Mouse (Mus musculus) heart, adult 18-20 months (tissue): ENCODE results near the gene Mex3d. TPM values are rescaled to one million over a fixed set of nuclear protein-coding genes. Genes with fewer than 3 reads are reported as not detected.

Source experiments
- DNase-seq, 2 experiments: peaks; one replicate each; pipeline ENCODE4 v3.0.0; 2021 to 2022; ENCODE audit warnings: mixed read lengths in 1 of 2
- long read RNA-seq, 2 experiments: library from polyadenylated mRNA; stranded (forward); transcript quantifications; one replicate each; pipeline ENCODE4 v2.0.0; 2021
- total RNA-seq, 2 experiments: library from RNA; stranded (reverse); gene quantifications; 2 replicates each; pipeline ENCODE4 v1.2.3; 2021

Gene Mex3d
- total RNA-seq, result 1 to 10 TPM; 6.4 to 7.8 TPM
- long read RNA-seq, experiment 1, partial matches to known transcripts, result 0 of 2 reads
- long read RNA-seq, experiment 1, other reads (novel, unspliced or antisense), result 2 of 2 reads
- long read RNA-seq, experiment 2, partial matches to known transcripts, result 0 of 2 reads
- long read RNA-seq, experiment 2, other reads (novel, unspliced or antisense), result 1 of 2 reads

DNA sequence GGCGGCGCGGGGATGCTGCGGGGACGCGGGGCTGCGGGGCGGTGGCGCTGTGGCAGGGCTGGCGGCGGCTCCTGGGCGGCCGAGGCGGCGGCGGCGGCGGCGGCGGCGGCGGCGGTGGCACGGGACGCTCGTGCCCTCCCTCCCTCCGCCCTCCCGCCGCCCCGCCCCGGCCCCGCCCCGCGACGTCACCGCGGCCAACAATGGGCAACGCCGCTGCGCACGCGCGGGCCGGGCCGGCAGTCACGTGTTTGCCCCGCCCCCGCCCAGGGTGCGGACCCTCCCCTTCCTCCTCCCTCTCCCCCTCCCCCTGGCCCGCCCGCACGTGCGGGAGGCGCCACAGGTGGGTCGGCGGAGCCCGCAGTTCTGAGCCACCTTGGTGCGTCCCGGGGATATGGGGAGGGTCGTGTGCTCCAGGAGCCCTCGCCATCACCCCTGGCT is at the start of gene Mex3d:
Gene Mex3d, minus strand, starts transcription at position 138 of the 438 bp plus-strand sequence.
- DNase-seq, result peak; percentile 89 to 90

DNA sequence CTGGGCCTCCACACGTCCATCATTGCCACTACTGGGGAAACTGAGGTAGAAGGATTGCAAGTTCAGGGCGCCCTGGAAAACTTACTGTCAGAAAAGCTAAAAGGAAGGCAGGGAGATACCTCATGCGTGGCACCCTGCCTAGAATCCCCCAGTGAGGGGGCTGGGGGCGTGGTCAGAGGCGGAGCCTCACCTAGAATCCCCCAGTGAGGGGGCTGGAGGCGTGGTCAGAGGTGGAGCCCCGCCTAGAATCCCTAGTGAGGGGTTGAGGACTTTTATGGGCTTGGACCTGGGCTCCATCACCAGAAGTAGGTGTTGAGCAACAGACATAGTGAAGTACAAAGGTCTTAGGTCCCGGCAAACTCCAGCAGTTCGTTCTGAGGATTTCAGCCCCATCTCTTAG is 48.8 kb upstream of the Mex3d start:
- no peak for DNase-seq

DNA sequence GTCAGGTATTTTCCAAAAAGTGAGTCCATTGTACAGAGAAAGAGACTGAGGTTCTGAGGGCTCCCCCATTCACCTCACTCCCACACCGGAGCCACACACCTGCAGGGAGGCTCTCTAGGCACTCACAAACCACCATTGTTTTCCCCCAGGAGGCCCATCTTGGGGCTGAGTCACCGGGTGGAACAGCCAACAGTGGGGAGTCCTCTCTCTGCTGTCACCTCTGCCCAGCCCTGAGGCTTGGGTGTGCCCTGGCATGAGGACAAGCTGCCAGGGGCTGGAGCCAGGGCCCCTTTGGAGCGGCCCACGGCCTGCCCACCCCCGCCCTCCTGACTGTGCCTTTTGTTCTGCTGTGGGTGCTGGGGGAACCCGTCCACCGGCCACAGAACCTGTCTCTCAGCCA is 48.3 kb upstream of the Mex3d start:
- DNase-seq, result no peak

DNA sequence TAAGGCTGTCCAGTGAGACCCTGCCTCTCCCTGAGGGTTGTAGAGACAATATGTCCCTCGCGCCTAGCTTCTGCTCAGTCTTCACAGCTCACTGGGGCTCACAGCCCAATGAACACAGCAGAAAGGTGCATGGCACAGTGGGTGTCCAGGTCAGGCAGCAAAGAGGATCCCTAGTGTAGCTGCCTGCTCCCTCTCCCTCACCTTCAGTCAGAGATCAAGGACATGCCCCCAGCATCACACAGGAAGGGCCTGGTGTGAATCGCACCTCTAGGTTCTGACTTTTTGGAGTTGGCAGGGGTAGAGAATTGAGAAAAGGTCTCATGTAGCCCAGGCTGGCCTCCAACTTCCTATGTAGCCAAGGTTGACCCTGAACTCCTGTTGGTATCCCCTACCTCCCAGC is 47.4 kb upstream of the Mex3d start:
- no peak for DNase-seq

DNA sequence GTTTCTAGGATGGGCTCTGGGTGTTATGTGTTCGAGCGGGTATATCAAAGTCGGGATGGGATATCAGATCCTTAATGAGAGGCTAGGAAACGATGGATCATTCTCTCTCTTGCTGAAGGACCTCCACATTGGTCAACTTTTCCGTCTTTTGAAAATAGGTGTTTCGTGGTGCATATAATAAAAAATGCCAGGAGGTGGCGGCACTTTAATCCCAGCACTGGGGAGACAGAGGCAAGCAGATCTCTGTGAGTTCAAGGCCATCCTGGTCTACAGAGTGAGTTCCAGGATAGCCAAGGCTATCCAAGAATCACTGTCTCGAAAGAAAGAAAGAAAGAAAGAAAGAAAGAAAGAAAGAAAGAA is 46.8 kb upstream of the Mex3d start:
- no peak for DNase-seq

DNA sequence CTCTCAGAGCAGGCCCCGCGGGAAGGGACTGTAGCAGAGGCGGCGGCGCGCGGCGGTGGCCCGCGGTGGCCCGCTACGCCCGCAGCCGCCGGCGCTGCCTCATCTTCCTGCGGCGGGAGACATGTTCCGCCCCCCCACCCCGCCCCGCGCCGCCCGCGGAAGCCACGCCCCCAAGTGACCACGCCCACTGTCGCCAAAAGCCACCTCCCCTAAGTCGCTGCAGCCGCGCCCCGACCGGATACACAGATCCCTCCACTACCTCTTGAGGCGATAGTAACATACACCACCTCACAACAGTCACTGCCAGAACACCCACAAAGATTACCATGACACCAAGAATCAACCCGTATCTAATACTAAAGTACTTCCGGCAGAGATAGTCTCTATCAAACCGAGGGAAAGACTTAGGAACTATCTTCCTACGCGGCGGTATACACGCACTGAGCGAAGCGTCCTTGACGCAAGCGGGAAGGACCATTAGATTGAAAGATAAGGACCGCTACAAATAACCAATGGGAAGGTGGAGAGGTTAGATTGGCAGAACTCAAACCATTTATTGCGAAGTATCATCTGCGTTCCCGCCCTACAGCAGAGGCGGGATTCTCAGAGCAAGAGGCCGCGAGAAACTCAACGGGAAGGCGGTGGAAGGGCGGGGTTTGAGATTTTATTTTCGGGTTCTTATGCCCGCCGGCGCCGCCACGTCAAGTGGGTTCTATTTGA is 46.2 kb upstream of the Mex3d start, which contains the start of gene Tcf3:
Gene Tcf3, minus strand, starts transcription at position 135 of the 720 bp plus-strand sequence.
- DNase-seq, result peak; percentile 96 to 98

DNA sequence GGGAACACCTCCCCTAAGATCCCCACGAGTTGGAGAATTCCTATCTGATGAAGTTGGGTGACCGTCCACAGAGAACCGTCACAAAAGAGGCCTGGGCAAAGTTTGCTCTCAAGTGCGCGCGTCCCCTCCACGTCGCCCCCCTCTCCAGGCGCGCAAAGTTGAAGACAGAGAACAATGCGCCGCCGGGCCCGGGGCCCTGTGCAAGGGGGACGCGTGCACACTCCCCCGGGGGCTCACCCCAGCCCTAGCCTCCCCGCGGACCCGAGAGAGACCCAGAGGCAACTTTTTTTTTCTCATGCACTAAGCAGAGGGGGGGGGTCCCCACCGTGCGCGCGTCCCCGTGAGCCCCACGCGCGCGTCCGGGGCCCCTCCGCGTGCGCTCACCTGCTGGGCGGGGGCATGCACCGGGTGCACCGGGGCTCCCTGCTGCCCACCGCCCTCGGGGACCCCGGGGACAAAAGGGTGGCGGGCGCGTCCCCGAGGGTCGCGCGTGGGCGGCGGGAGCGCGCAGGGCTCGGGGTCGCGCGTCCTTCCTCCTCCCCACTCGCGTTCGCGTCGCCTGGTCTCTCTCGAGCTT is 45.6 kb upstream of the Mex3d start:
- DNase-seq, result peak in 1 of 2 experiments; percentile 46

DNA sequence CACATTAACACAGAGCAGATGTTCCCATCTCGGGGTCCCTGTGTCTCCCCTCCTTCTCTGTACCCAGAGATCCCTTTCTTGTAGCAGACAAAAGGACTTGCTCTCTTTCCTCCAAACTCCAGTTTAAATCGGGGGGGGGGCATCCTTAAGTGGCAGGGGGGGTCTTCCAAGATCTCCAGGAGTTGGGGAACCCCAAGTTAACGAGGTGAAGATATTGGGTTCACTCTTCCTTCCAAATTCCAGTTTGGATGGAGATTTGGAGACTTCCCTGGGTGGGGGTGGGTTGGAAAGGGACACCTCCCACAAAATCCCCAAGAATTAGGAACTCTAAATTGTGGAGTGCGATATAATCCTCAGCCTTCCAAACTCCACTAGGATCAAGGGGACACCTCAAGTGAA is 44.9 kb upstream of the Mex3d start:
- DNase-seq, result no peak

DNA sequence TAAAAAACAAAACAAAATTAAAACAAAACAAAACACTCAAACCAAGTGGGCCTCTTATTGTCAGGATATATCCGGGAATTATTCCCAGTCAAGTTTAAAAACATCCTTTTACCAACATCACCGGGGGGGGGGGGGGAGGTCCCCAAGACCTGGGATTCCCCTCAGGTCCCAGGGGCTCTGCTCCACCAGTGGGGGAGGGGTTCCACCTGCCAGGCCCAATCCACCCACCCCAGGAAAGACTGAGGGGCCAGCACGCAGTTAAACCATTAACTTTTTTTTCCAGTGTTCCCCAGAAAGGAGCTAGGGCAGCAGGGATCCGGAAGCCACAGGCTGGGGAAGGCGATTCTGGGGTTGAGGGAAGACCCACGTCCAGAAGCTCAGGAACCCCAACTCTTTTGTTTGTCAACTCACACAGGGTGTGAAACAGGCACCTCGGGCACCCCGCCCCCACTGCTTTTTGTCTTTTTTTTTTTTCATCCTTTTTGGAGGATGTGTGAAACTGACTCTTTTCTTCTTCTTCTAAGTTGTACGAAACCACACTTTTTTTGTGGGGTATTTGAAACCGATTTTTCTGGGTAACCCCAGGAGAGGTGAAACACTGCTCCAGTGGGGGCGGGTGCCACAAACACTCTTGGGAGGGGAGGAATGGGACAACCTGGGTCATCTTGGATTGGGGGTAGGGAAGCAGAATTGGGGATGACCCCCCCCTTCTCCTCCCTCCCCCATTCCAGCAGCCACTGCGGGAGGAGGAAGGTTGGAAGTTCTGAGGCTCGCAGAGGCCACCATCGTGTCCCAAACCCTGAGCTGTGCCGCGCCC is 44.3 kb upstream of the Mex3d start:
- DNase-seq, result peak in 1 of 2 experiments; percentile 35

DNA sequence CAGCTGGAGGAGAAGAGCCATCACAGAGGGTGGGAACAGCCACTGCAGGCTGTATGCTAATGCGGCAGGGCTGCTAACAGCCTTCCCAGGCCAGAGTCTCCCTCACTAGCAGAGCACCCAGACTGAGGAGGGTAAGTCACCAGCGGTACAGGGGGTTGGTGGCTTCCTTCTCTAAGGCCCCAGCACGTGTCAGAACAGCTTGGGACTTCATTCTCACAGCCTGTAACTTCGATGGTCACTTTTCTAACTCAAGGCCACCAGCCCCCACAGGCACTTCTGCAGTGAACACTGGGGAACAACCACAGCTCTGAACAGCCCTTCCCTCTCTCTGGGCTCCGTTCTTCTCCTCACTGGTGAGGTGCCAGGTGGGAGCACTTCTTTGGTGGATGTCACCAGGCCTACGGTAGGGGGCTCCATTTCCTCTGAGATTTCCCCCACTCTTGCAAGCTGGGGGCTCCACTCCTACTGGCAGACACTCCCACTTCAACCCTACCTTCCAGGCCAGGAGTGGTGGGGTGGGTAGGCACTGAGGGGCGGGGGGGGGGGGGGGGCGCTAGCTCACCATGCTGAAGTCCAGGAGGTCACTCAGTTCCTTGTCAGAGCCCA is 43.0 kb upstream of the Mex3d start:
- DNase-seq, result no peak

DNA sequence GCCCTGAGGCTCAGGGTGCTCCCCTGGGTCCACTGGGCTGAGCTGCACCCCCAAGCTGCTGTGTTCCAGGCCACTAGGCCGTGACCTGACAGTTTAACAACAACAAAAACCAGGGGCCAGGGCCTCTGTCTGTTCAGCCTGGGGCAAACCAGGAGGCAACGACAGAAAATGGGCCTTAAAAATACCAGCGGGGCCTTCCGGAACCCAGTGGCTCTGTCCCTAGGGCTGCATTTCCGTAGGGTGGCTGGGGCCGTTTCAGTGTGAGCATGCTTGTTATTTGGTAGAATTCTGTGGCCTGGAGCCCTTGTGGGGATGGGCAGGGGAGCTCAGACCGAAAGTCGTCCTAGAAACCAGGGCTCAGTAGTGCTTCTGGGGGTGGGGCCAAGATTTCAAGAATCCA is 42.3 kb upstream of the Mex3d start:
- no peak for DNase-seq

DNA sequence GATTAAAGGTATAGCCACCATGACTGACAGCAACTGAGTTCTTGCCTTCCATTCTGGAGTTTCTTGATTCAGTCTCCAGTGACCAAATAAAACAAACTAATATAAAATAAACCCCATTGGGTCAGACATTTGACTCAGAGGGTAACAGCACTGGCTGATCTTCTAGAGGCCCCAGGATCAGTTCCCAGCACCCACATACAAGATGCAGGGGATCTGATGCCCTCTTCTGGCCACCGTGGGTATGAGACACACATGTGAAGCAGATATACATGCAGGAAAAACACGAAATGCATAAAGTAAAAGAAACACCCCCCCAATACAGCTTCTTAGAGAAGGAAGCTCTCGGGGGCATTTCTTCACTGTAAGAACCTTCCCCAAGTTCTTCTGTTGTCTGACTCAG is 37.6 kb upstream of the Mex3d start:
- DNase-seq, result no peak

DNA sequence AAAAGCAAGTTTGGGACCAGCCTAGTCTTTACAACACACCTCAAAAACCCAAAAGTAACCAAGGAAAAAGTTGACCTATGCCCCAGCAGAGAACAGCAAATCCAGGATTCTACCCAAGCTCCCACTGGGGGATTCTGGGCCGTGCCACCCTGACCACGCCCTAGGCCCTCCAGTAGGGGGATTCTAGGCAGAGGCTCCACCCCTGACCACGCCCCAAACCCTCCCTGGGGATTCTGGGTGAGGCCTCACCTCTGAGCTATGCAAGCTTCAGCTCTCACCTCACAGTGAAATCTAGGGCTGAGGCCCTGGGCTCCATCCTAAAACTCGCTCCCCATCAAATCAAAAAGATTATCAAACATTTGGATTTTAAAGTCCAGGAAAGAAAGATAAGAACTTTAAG is 36.1 kb upstream of the Mex3d start:
- no peak for DNase-seq

DNA sequence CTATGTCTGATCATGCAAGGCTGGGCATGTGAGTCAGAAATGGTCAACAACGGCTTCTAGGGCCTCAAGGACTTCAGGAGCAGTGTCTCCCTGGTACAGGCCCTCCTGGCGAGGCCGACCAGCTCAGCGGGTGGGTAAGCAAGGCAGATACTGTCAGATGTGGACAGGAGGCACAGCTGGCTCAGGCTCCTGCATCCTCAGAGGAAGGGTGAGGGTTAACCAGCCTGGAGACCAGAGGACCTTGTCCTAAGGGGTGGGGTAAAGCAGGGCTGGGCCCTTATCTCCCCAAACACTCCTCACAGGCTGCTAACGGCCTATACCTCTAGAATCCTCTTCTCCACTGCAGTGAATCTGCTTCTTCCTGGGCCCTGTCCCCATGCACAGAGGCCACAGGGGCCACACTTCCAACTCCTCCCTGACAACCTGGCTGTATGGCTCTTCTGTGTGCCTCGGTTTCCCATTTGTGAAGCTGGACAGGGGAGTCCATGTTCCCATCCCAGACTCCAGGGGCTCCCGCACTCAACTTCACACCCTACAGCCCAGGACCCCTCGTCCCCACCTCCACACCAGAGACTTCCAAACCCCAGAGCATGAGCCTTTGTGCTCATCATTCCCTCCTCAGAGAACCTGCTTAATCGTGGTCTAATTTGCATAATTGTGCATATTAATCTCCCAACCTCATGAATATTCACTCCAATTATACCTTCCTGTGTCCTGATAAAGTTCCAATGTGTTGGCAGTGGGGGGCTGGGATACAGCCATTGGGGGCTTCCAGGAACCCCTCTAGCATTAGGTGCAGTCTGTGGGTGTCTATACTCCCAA is 34.4 kb upstream of the Mex3d start:
- no peak for DNase-seq

DNA sequence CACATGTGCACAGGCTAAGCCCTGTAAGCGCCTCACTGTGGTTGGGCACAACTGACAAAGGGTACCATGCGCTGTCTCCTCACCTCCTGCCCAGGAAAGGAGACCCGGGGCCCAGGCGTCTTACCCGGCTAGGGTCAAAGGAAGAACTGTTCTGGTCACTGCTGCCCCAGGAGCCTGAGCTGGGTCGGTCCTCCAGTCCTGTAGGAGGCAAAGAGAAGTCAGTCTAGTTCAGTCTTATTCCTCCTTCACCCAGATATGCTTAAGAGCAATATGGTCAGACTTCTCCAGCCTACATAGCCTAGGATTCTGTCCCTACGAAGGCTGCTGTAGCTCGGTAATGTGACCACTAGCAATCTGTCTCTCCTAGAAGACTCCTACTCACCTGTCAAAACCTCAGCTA is 33.7 kb upstream of the Mex3d start:
- no peak for DNase-seq

DNA sequence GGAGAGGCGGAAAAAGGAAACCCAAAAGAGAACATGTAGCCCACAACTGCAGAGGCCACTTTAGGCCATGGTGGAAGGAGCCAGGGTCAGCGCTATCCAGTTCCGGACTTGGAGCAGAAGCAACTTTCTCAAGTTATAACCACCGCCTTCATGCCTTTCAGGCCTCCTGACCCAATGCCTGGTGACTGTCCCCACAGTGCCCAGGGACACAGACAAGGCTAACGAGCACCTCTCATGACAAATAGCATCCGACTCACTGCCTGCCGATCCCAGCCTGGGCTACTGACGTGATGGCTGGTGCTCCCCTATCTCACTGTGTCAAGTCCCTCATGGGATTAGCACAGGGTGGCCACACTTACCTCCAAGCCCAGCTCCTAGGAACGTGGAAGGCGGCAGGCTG is 33.3 kb upstream of the Mex3d start:
- DNase-seq, result no peak

DNA sequence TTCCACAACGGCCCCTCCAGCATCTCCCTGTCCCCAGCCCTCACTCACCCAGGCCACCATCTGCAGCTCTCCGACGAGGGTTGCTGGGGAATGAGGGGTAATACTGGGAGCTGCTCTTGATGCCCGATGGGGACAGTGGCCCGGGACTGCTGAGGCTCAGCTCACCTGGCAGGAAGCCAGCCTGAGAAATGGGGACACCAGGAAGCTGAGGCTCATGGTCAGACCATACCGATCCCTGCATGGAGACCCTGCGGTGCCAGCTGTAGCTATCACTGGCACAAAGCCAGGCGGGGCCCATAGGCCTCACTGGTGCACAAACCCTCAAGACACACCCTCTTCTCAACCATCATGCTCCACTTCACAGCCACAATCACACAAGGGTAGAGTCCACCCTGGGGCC is 32.0 kb upstream of the Mex3d start:
- DNase-seq, result no peak

DNA sequence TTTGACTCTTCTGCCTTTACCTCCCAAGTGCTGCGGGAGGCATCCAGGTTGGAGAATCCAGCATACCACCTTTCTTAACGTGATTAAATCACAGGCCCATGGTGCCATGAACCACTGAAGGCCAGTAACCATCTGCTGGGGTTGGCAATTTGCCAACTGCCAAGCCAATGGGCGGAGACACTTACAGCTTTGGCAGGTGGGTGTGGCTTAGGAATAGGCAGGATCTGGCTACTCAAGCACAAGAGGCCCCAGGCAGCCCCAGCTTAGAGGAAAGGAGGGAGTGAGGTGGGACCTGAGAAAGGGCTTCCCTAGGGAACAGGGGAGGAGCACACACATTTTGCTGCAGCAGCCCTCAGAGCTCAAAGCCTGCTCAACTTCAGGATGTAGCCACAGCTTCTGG is 30.9 kb upstream of the Mex3d start:
- peak in 1 of 2 experiments; percentile 36 for DNase-seq

DNA sequence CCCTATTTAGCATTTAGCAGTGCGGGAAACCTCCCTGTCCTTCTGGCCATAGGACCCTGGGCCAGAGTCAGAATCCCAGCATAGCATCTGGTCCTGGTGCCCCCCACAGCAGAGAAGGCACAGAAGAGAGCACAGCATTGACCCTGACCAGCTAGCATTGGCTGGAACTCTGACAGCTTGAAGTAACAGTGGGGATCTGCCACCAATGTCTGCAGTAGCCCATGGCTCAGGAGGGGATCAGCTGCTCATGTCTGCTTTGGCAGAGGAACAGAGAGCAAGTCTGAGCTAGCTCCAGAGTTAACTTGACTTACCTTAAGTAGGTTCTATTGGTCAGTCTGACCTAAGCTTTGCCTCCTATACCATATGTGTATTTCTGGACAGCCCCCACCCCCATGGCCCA is 30.4 kb upstream of the Mex3d start:
- DNase-seq, result no peak

DNA sequence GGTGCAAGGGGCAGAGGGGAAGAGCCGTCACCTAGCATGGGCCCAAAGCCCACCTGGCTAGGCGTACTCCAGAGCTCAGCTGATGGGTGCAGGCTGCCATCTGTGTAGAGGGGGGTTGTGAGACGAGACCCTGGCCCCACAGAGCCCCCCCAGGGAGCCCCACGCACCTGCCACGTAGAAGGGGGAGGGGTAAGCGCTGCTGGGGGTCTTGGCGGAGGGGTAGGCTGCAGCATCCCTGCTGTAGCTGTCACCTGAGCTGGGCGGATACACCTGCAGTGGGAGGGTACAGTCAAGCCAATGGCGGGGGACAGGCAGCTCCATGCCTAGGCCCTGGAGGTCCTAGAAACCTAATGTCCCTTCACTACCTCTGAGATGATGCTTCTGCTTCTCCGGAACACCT is 29.9 kb upstream of the Mex3d start:
- DNase-seq, result no peak

DNA sequence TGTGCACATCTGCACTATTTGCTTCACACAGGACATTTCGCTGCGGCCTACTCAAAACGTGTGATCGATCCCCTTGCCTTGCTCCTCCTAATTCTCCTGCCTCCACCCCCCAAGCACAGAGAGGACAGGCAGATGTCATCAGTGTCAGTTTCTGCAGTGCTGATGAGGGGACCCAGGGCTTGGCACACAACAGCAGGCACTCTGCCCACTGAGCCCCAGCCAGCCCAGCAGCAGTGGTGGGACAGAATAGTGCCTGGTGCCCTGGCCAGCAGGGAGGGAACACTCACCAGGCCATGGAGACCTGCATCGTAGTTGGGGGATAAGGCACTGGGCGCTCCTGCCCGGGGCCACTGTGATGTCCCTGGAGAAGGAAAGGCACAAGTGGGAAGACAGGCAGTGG is 28.1 kb upstream of the Mex3d start:
- no peak for DNase-seq
